Comparison of ENCODE assay signal across 23 mouse cellular contexts in the genomic region with DNA sequence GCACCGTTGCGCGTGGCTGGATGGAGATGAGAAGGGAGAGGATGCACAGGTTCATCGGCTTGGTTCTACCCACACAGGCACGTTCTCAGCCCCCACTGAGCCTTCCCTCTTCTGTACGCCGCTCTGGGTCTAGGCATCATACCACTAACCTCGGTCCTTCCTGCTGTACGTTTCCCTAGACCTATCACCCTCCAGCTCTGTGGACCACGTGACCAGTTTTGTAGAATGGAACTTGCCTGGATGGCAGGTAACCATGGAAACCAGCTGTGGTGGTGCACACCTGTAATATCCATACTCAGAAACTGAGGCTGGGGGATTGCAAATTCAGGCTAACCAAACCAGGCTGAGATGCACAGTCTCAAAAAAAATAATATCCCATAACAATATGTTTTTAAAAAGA. TPM values are rescaled to one million over a fixed set of nuclear protein-coding genes. Genes with fewer than 3 reads are reported as not detected.
DNase-seq lines count a peak whose midpoint lies in the region; ATAC-seq and TF ChIP-seq lines count a peak whose summit lies in the region.
"Had no signal": no experiment of that assay in that cellular context is flagged by ENCODE, and none has a peak within 500 bp of the region (broad histone marks: within the 10 kb centered on the region; RNA-seq: fewer than 3 reads in every experiment).

No protein-coding gene starts in this region.

- TF ChIP-seq POLR2A in heart, adult 2 months (IDR thresholded peaks at IDR 0.05; ENCODE audit: insufficient read depth, low read depth, low read length) = no peak

- intact Hi-C loops in heart, adult 2 months (cut with DNase I) = no loop called here

- no peak for TF ChIP-seq EP300 in heart, adult 2 months (IDR thresholded peaks at IDR 0.05; ENCODE audit: insufficient read depth, low read depth, low read length)

- no peaks in the 10 kb centered on the region for H3K27me3 ChIP-seq in heart, embryonic 14.5 days (ENCODE audit: control insufficient read depth, insufficient read depth, low read length)
- no peaks in the 10 kb centered on the region for H3K27me3 ChIP-seq in heart, adult 2 months (ENCODE audit: control insufficient read depth, insufficient read depth, low read length)
- H3K27me3 ChIP-seq in megakaryocyte, embryonic 14.5 days (replicated peaks) = peaks cover 3% of the 10 kb centered on the region
- no peaks in the 10 kb centered on the region for H3K27me3 ChIP-seq in E14TG2a.4 (ENCODE audit: insufficient read depth, low read length)
- H3K27me3 ChIP-seq: embryonic facial prominence, embryonic 12.5 days; forebrain, embryonic 12.5 days; intestine, embryonic 15.5 days had no signal

- H3K27ac ChIP-seq in heart, embryonic 14.5 days (replicated peaks in 1 of 2; ENCODE audit: control insufficient read depth in 1 of 2, insufficient read depth in 1 of 2, low read depth in 2 of 2, low read length in 2 of 2) = no peak overlapping the region
- no peak overlapping the region for H3K27ac ChIP-seq in heart, adult 2 months
- H3K27ac ChIP-seq: embryonic facial prominence, embryonic 12.5 days; forebrain, embryonic 12.5 days; intestine, embryonic 15.5 days had no signal

- H3K4me1 ChIP-seq in heart, embryonic 14.5 days (ENCODE audit: control insufficient read depth in 2 of 2, insufficient read depth in 2 of 2, low read length in 2 of 2) = peaks cover 4 to 6% of the 10 kb centered on the region in 2 experiments
- H3K4me1 ChIP-seq in heart, adult 2 months (ENCODE audit: control insufficient read depth, insufficient read depth, low read length) = no peaks in the 10 kb centered on the region
- H3K4me1 ChIP-seq in megakaryocyte, embryonic 14.5 days = peaks cover 9% of the 10 kb centered on the region
- H3K4me1 ChIP-seq in E14TG2a.4 (replicated peaks; ENCODE audit: low read depth, low read length) = peaks cover 44% of the 10 kb centered on the region
- H3K4me1 ChIP-seq: embryonic facial prominence, embryonic 12.5 days; forebrain, embryonic 12.5 days; intestine, embryonic 15.5 days had no signal

- 0 out of 2 replicates have a peak overlapping the region, but pooled peaks have one; percentile 5 for H3K9ac ChIP-seq in heart, embryonic 14.5 days (ENCODE audit: low read length)
- H3K9ac ChIP-seq in heart, adult 2 months (ENCODE audit: low read depth, low read length) = no peak overlapping the region
- H3K9ac ChIP-seq: embryonic facial prominence, embryonic 12.5 days; forebrain, embryonic 12.5 days; intestine, embryonic 15.5 days had no signal

- no peak for ATAC-seq in heart, embryonic 14.5 days (ENCODE audit: insufficient number of reproducible peaks, insufficient read depth, low FRiP score, low read depth)
- ATAC-seq in megakaryocyte, adult 5-6 weeks (ENCODE audit: poor library complexity, severe bottlenecking) = no peak
- no peak for ATAC-seq in activated CD4-positive, CD25-positive, alpha-beta regulatory T cell, adult 4 months
- ATAC-seq: CD4-positive, CD25-positive, alpha-beta regulatory T cell, adult 4 months; forebrain, embryonic 16.5 days; intestine, embryonic 15.5 days had no signal

- H3K9me3 ChIP-seq in heart, embryonic 14.5 days (ENCODE audit: control insufficient read depth, low read length) = no peaks in the 10 kb centered on the region
- H3K9me3 ChIP-seq in megakaryocyte, embryonic 14.5 days = no peaks in the 10 kb centered on the region
- no peaks in the 10 kb centered on the region for H3K9me3 ChIP-seq in E14TG2a.4 (ENCODE audit: low read length)
- H3K9me3 ChIP-seq: embryonic facial prominence, embryonic 12.5 days; forebrain, embryonic 12.5 days; intestine, embryonic 15.5 days had no signal

- no peaks in the 10 kb centered on the region for H3K79me2 ChIP-seq in heart, adult 2 months (replicated peaks; ENCODE audit: control insufficient read depth, insufficient read depth, low read length)

- no peak overlapping the region for H3K4me3 ChIP-seq in heart, embryonic 14.5 days (ENCODE audit: control insufficient read depth in 1 of 2, insufficient read depth in 1 of 2, low read depth in 1 of 2, low read length in 2 of 2)
- no peak overlapping the region for H3K4me3 ChIP-seq in heart, adult 2 months
- peak overlapping the region; percentile 6 for H3K4me3 ChIP-seq in megakaryocyte, embryonic 14.5 days (replicated peaks)
- 0 out of 2 replicates have a peak overlapping the region, but pooled peaks have one; percentile 37 for H3K4me3 ChIP-seq in E14TG2a.4 (replicated peaks; ENCODE audit: low read length)
- H3K4me3 ChIP-seq: embryonic facial prominence, embryonic 12.5 days; forebrain, embryonic 12.5 days; intestine, embryonic 15.5 days had no signal

- DNase-seq in heart, adult 2 months = no peak
- peak; percentile 59 for DNase-seq in brain, adult 2 months (ENCODE audit: low read depth, low spot score)
- no peak for DNase-seq in spleen, postnatal 36 days (ENCODE audit: low spot score in 2 of 2)
- DNase-seq: adrenal gland, adult 2 months; adrenal gland, postnatal 25 days; cerebellum, adult 11 months; cerebellum, adult 8-10 months; cerebellum, postnatal 25 days; gastrocnemius, postnatal 14 days; heart, postnatal 36 days; kidney, adult 18-20 months had no signal

- WGBS in heart, embryonic 14.5 days = 80% methylated on average over 10 of the region's 10 CpGs
- WGBS in heart, adult 2 months = 87% methylated on average over 10 of the region's 10 CpGs

- no peak overlapping the region for H3K4me2 ChIP-seq in heart, embryonic 14.5 days (ENCODE audit: low read length)
- H3K4me2 ChIP-seq: embryonic facial prominence, embryonic 12.5 days; forebrain, embryonic 12.5 days; intestine, embryonic 15.5 days had no signal

- H3K36me3 ChIP-seq in heart, embryonic 14.5 days (ENCODE audit: control insufficient read depth, insufficient read depth, low read length) = 0 out of 2 replicates have a peak, but pooled peaks cover 13% of the 10 kb centered on the region
- no peaks in the 10 kb centered on the region for H3K36me3 ChIP-seq in heart, adult 2 months (ENCODE audit: control insufficient read depth, insufficient read depth, low read length)
- H3K36me3 ChIP-seq in megakaryocyte, embryonic 14.5 days (replicated peaks; ENCODE audit: low read length) = peaks cover 72% of the 10 kb centered on the region
- H3K36me3 ChIP-seq in E14TG2a.4 (ENCODE audit: insufficient read depth, low read length) = peaks cover 61% of the 10 kb centered on the region
- H3K36me3 ChIP-seq: forebrain, embryonic 12.5 days; intestine, embryonic 15.5 days had no signal

- no peak for TF ChIP-seq CTCF in heart, adult 2 months (IDR thresholded peaks at IDR 0.05)
- TF ChIP-seq CTCF in E14TG2a.4 (conservative IDR thresholded peaks at IDR 0.05; ENCODE audit: low read length) = no peak

RNA-seq across cellular contexts. Expression of a gene that starts 13.3 kb away (rescaled TPM):
- 0.19 and 0.57 TPM in 2 replicates for polyA plus RNA-seq in heart, embryonic 14.5 days (2014; fragmentation: Nextera tagmentation; extraction: Ambion mirVana)
- total RNA-seq in heart, adult 2 months (2021) = under 1 TPM; 0.23 to 0.39 TPM
- polyA plus RNA-seq in heart, adult 2 months (2012; rRNA removed) = 0.35 and 0.74 TPM in 2 replicates
- polyA plus RNA-seq in megakaryocyte, embryonic 14.5 days (2012; ENCODE audit: insufficient read depth, low replicate concordance) = not detected in 2 replicates
- not detected in 2 replicates for total RNA-seq in megakaryocyte, adult 5-6 weeks (2015)
- not detected in 2 replicates for total RNA-seq in megakaryocyte, adult 5-6 weeks (2017)
- not detected for polyA plus RNA-seq in activated CD4-positive, CD25-positive, alpha-beta regulatory T cell, adult 4 months (2017; shearing (Covaris generic))
- total RNA-seq: adrenal gland, postnatal 25 days; gastrocnemius, adult 18-20 months; MEL had no signal
- polyA plus RNA-seq: CD4-positive, CD25-positive, alpha-beta regulatory T cell, adult 4 months had no signal

RNA-seq across cellular contexts. Expression of a gene that starts 17.6 kb away (rescaled TPM):
- polyA plus RNA-seq in heart, embryonic 14.5 days (2014; fragmentation: Nextera tagmentation; extraction: Ambion mirVana) = 4.1 and 5.6 TPM in 2 replicates
- 1 to 10 TPM; 3.9 to 4.0 TPM for total RNA-seq in heart, adult 2 months (2021)
- 9.1 and 13.4 TPM in 2 replicates for polyA plus RNA-seq in heart, adult 2 months (2012; rRNA removed)
- polyA plus RNA-seq in megakaryocyte, embryonic 14.5 days (2012; ENCODE audit: insufficient read depth, low replicate concordance) = 6.4 and 13.4 TPM in 2 replicates
- 0.87 and 1.8 TPM in 2 replicates for total RNA-seq in megakaryocyte, adult 5-6 weeks (2015)
- total RNA-seq in megakaryocyte, adult 5-6 weeks (2017) = 2.2 and 5.4 TPM in 2 replicates
- 1 to 10 TPM; 2.4 to 4.3 TPM for polyA plus RNA-seq in activated CD4-positive, CD25-positive, alpha-beta regulatory T cell, adult 4 months (2017; shearing (Covaris generic))

RNA-seq across cellular contexts. Expression of a gene that starts 27.7 kb away (rescaled TPM):
- polyA plus RNA-seq in heart, embryonic 14.5 days (2014; fragmentation: Nextera tagmentation; extraction: Ambion mirVana) = 33.0 and 34.6 TPM in 2 replicates
- 10 to 100 TPM; 28.3 to 34.7 TPM for total RNA-seq in heart, adult 2 months (2021)
- 35.8 and 39.1 TPM in 2 replicates for polyA plus RNA-seq in heart, adult 2 months (2012; rRNA removed)
- polyA plus RNA-seq in megakaryocyte, embryonic 14.5 days (2012; ENCODE audit: insufficient read depth, low replicate concordance) = 42.7 and 59.0 TPM in 2 replicates
- 5.4 and 9.9 TPM in 2 replicates for total RNA-seq in megakaryocyte, adult 5-6 weeks (2015)
- 9.8 and 15.7 TPM in 2 replicates for total RNA-seq in megakaryocyte, adult 5-6 weeks (2017)
- 10 to 100 TPM; 22.5 to 24.1 TPM for polyA plus RNA-seq in activated CD4-positive, CD25-positive, alpha-beta regulatory T cell, adult 4 months (2017; shearing (Covaris generic))

RNA-seq across cellular contexts. Expression of a gene that starts 57.2 kb away (rescaled TPM):
- 0.53 and 0.92 TPM in 2 replicates for polyA plus RNA-seq in heart, embryonic 14.5 days (2014; fragmentation: Nextera tagmentation; extraction: Ambion mirVana)
- under 1 TPM; 0.21 to 0.34 TPM for total RNA-seq in heart, adult 2 months (2021)
- polyA plus RNA-seq in heart, adult 2 months (2012; rRNA removed) = 0.59 and 0.70 TPM in 2 replicates
- 3.6 and 5.3 TPM in 2 replicates for polyA plus RNA-seq in megakaryocyte, embryonic 14.5 days (2012; ENCODE audit: insufficient read depth, low replicate concordance)
- 0.34 and 1.2 TPM in 2 replicates for total RNA-seq in megakaryocyte, adult 5-6 weeks (2015)
- 0.33 TPM in 1 of 2 replicates, not detected in the other for total RNA-seq in megakaryocyte, adult 5-6 weeks (2017)
- polyA plus RNA-seq in activated CD4-positive, CD25-positive, alpha-beta regulatory T cell, adult 4 months (2017; shearing (Covaris generic)) = under 1 TPM in 1 of 2 experiments, not detected in 1; 0.42 TPM

Comparison
In these comparisons a context has a peak if more than half of its experiments do, and no peak if none do; other contexts are left out.
1. H3K4me3 ChIP-seq: peak in megakaryocyte, embryonic 14.5 days (single experiment) and E14TG2a.4 (single experiment); none in heart, embryonic 14.5 days (0 of 2) and heart, adult 2 months (single experiment).